Mouse (Mus musculus) cerebellum, adult 2 months (tissue): Measurements from ENCODE around the gene Cenpo. TPM values are rescaled to one million over a fixed set of nuclear protein-coding genes. Genes with fewer than 3 reads are reported as not detected.
"Not testable (repeated sequence)": the region's sequence is repeated elsewhere in the genome, so short reads cannot be mapped to it uniquely, and the experiment has no call there.

Experiments used
- DNase-seq, 2 experiments: peaks; one replicate each; pipeline ENCODE4 v3.0.0; 2021
- H3K27ac ChIP-seq: fragments of 200-500 bp; 2 replicates; pipeline ENCODE4 v1.5.1; 2012; ENCODE audit warnings: low read length, control low read depth, inconsistent platforms; ENCODE audit not compliant: insufficient read depth
- H3K27me3 ChIP-seq: fragments of 200-500 bp; 2 replicates; pipeline ENCODE4 v1.6.1; 2012; ENCODE audit warnings: inconsistent platforms, mild to moderate bottlenecking, low read length, moderate library complexity; ENCODE audit not compliant: control insufficient read depth, insufficient read depth
- H3K4me1 ChIP-seq: fragments of 200-500 bp; 2 replicates; pipeline ENCODE4 v1.6.1; 2011; ENCODE audit warnings: low read length; ENCODE audit not compliant: control insufficient read depth, insufficient read depth
- H3K4me3 ChIP-seq: fragments of 200-500 bp; replicated peaks from 2 replicates; pipeline ENCODE3; 2011; ENCODE audit warnings: mild to moderate bottlenecking, low read depth, low read length, control low read depth; ENCODE audit not compliant: insufficient read depth
- CTCF ChIP-seq: fragments of 200-500 bp; IDR thresholded peaks from 2 replicates; pipeline ENCODE4 v1.5.1; 2011; ENCODE audit warnings: low read depth, mild to moderate bottlenecking, control low read depth, low read length, moderate library complexity, borderline replicate concordance; ENCODE audit not compliant: insufficient read depth
- POLR2A ChIP-seq: fragments of 200-500 bp; IDR thresholded peaks from 2 replicates; pipeline ENCODE4 v1.6.1; 2011; ENCODE audit warnings: low read length, control low read depth, borderline replicate concordance; ENCODE audit not compliant: insufficient read depth
- WGBS: fragments of 180-500 bp; shearing (Covaris S2); methylation state at CpG from one replicate; pipeline ENCODE4 v1.1.7; 2018; 5-methylcytosine and 5-hydroxymethylcytosine counted together
- polyA plus RNA-seq: library from polyadenylated mRNA; depleted of rRNA; stranded (reverse); fragments of >200 nt; gene quantifications from 2 replicates; pipeline ENCODE4 v1.2.3, GENCODE M21; 2012

The Cenpo gene
- polyA plus RNA-seq, 1 experiment, result 10.4 TPM

- 89% methylated on average over 10 of the region's 10 CpGs for WGBS
Measured at GRCm38 (mm10) chr12:4245742-4246141, 11.6 kb upstream of the Cenpo start.

DNA sequence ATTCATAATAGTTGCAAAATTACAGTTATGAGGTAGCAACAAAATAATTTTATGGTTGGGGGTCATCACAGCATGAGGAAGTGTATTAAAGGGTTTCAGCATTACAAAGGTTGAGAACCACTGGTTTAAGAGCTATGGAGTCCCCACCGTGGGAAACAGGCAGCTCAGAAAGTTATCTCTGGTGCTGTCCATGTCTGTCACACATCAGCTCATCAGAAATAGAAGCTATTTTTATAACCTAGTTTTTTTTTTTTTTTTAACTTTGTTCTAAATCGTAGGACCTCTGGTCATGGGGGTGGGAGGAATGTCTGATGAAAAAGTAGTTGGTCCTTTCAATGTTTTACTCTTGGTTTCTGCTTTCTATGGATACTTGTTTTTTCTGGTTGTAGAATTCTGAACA is 9.7 kb upstream of the Cenpo start:
- no peak for DNase-seq
- Histone ChIP-seq H3K27me3 (no peaks in the 10 kb centered on the region), H3K27ac (no peak overlapping the region), H3K4me3 (no peak overlapping the region), H3K4me1 (no peaks in the 10 kb centered on the region)
- 75% methylated on average over 2 of the region's 2 CpGs for WGBS
- TF ChIP-seq CTCF (no peak), POLR2A (no peak)

More at GRCm38 (mm10) chr12:4245742-4246141, 11.6 kb upstream of the Cenpo start:
- H3K4me1 ChIP-seq, result peaks cover 2% of the 10 kb centered on the region; the same call in 1 of the 2 replicates
- DNase-seq, result no peak
- H3K4me3 ChIP-seq, result no peak overlapping the region
- no peak overlapping the region for H3K27ac ChIP-seq
- TF ChIP-seq POLR2A (no peak), CTCF (no peak)
- no peaks in the 10 kb centered on the region for H3K27me3 ChIP-seq

DNA sequence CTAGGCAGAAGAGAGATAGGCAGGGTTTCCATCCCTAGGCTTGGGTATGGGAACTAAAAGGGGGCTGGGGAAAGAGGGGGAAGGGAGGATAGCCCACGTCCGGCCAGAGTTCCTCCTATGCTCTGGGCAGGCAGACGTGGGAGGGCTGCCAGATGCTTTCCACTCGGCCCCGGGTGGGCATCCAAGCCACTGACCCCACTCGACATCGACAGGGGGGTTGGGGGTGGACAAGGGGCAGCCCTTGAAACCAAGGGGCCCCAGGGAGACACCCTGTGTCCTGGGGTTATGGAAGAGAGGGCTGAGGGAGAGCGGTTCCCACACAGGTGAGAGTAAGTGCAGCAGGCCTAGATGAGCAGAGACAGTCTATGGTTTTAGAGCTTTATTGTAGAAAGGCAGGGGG is 6.2 kb upstream of the Cenpo start:
- H3K4me3 ChIP-seq, H3K27me3 ChIP-seq: not testable (repeated sequence)
- 45% methylated on average over 8 of the region's 8 CpGs for WGBS

DNA sequence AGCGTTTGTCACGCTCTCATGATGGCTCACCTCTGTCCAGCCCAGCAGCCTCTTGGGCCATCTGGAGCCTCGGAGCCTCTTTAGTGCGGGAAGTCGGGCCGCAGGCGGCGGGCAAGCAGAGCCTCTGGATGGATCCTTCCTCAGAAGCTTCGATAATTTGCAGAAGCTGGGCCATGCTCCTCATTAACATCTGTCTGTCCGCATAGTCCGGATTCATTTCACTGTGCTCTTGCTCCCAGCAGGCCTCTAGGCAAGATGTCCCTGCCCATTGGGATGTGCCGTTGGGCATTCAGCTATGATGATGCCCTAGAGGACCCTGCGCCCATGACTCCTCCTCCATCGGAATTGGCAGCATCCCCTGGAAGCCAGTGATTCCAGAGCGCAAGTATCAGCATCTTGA is 3.4 kb upstream of the Cenpo start:
- TF ChIP-seq CTCF, result no peak
- TF ChIP-seq POLR2A, result no peak
- H3K27me3 ChIP-seq, result no peaks in the 10 kb centered on the region
- H3K27ac ChIP-seq, result no peak overlapping the region
- H3K4me3 ChIP-seq, result no peak overlapping the region
- WGBS, result 92% methylated on average over 15 of the region's 15 CpGs
- peaks cover 4% of the 10 kb centered on the region; the same call in 1 of the 2 replicates for H3K4me1 ChIP-seq
- DNase-seq, result no peak

More for the DNA sequence above, 6.2 kb upstream of the Cenpo start:
- H3K4me1 ChIP-seq, DNase-seq, H3K27ac ChIP-seq: not testable (repeated sequence)

DNA sequence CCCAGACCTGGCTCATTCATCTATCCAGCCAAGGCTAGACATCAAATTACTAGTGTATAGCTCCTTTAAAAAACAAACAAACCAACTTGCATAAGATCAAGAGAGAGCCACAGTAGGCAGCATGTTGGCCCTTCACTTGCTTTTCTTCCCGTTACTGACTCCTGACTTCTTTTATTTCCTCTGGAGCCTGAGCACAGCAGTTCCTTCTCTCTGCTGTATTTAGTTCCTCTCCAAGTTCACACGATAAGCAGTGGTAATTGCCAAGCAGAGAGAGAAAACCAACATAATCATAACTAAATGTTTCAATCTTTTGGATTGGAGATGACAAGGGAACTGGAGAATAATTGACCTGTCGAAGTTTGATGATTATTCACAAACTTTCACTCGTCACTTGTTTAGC is 1.3 kb downstream of the Cenpo start:
- TF ChIP-seq POLR2A (no peak), CTCF (no peak)
- WGBS, result 35% methylated on average over 4 of the region's 4 CpGs
- DNase-seq, result no peak
- Histone ChIP-seq H3K4me1 (peaks cover 4% of the 10 kb centered on the region; the same call in 1 of the 2 replicates), H3K27me3 (no peaks in the 10 kb centered on the region), H3K4me3 (no peak overlapping the region), H3K27ac (no peak overlapping the region)

DNA sequence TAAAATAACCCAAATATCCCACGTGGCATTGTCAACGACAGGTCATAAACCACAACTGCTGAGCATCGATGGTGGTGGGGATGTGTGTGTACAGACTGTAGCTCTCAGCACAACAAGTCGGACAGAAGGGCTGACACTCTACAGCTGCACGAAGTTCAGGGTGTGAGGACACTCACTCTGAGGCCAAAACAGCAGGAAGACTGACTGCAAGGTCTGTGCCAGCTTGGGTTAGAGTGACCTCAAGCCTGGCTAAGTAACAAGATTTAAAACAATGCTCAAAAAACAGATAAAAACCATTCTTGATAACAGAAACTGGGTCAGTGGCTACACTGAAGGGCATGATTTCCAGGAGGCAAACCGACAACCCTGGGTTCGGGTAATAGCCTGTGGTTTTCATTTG is 3.9 kb downstream of the Cenpo start:
- WGBS, result 92% methylated on average over 7 of the region's 7 CpGs
- Histone ChIP-seq H3K4me1 (peaks cover 4% of the 10 kb centered on the region; the same call in 1 of the 2 replicates), H3K27me3 (no peaks in the 10 kb centered on the region), H3K27ac (no peak overlapping the region), H3K4me3 (no peak overlapping the region)
- TF ChIP-seq CTCF (no peak), POLR2A (no peak)
- no peak for DNase-seq

GRCm38 (mm10) chr12:4212908-4213307 is 21.2 kb downstream of the Cenpo start:
- DNase-seq, result no peak

DNA sequence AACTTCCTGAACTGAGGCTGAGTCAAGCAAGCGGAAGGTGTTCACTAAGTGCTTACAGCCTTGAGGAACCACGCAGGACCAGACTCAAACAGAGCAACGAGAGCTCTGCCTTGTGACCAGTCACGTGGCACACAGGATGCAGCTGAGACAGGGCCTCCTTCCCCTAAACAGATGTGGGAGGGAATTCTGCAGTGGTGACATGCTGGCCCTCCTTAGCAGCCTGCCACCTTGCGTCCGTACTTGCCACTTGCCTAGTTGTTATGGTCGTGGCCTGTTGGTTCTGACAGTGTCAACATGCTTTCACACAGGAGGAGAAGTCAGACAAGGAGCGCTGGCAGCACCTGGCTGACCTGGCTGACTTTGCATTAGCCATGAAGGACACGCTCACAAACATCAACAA is 22.9 kb downstream of the Cenpo start:
- TF ChIP-seq CTCF (no peak), POLR2A (no peak)
- H3K27ac ChIP-seq, result no peak overlapping the region
- 86% methylated on average over 9 of the region's 9 CpGs for WGBS
- no peak overlapping the region for H3K4me3 ChIP-seq
- no peaks in the 10 kb centered on the region for H3K27me3 ChIP-seq
- DNase-seq, result no peak
- H3K4me1 ChIP-seq, result no peaks in the 10 kb centered on the region

More at GRCm38 (mm10) chr12:4212908-4213307, 21.2 kb downstream of the Cenpo start:
- Histone ChIP-seq H3K4me1 (no peaks in the 10 kb centered on the region), H3K27me3 (no peaks in the 10 kb centered on the region), H3K27ac (no peak overlapping the region), H3K4me3 (no peak overlapping the region)
- WGBS, result 61% methylated on average over 8 of the region's 8 CpGs
- no peak for TF ChIP-seq CTCF
- no peak for TF ChIP-seq POLR2A
